Mouse (Mus musculus) CD4-positive naive resting alpha-beta T cell, adult 76 days (primary cell): ENCODE measurements around the gene Cd68. TPM values are rescaled to one million over a fixed set of nuclear protein-coding genes. Genes with fewer than 3 reads are reported as not detected.

ENCODE experiments used
- total RNA-seq: library from RNA; stranded (reverse); gene quantifications from one replicate; pipeline ENCODE4 v1.2.4, GENCODE M21; 2023

Gene Cd68
- total RNA-seq: 9.1 TPM

GRCm38 (mm10) chr11:69665961-69666664 is at the start of gene Cd68:
Gene Cd68 (minus strand): TSS chr11:69666153.

GRCm38 (mm10) chr11:69695361-69696181 is 29.6 kb upstream of the Cd68 start, which contains the start of the genes Tnfsf12 and Tnfsfm13:
Gene Tnfsf12 (minus strand): TSS chr11:69695849.
Gene Tnfsfm13 (minus strand): TSS chr11:69696098.

GRCm38 (mm10) chr11:69685526-69686148 is 19.7 kb upstream of the Cd68 start, which contains the start of gene Tnfsf13:
Gene Tnfsf13 (minus strand): TSS chr11:69685784.

GRCm38 (mm10) chr11:69681314-69682208 is 15.6 kb upstream of the Cd68 start, which contains the start of gene Senp3:
Gene Senp3 (minus strand): TSS chr11:69682084.

GRCm38 (mm10) chr11:69672211-69672706 is 6.3 kb upstream of the Cd68 start, which contains the start of gene Eif4a1:
Gene Eif4a1 (minus strand): TSS chr11:69672423.

GRCm38 (mm10) chr11:69662213-69662966 is 3.6 kb downstream of the Cd68 start, which contains the start of gene Mpdu1:
Gene Mpdu1 (minus strand): TSS chr11:69662642.

GRCm38 (mm10) chr11:69655264-69656064 is 10.5 kb downstream of the Cd68 start, which contains the start of gene Sox15:
Gene Sox15 (plus strand): TSS chr11:69655314.

GRCm38 (mm10) chr11:69632284-69633089 is 33.5 kb downstream of the Cd68 start, which contains the start of gene Fxr2:
Gene Fxr2 (plus strand): TSS chr11:69632990.

GRCm38 (mm10) chr11:69621571-69622268 is 44.2 kb downstream of the Cd68 start, which contains the start of gene Sat2:
Gene Sat2 (plus strand): TSS chr11:69622024.

GRCm38 (mm10) chr11:69617805-69618204 is 48.1 kb downstream of the Cd68 start, which contains the start of gene Shbg:
Gene Shbg (minus strand): TSS chr11:69617905.

Other genes starting within 250 kb of the Cd68 start
- 0.59 TPM for gene Dnah2, start 117.0 kb downstream of the Cd68 start, total RNA-seq
- 0.23 TPM for gene Efnb3, start 105.9 kb downstream of the Cd68 start, total RNA-seq
- 7.5 TPM for gene Wrap53, start 85.9 kb downstream of the Cd68 start, total RNA-seq
- gene Trp53, start 85.8 kb downstream of the Cd68 start, total RNA-seq: 112 TPM
- 0.91 TPM for gene Atp1b2, start 60.2 kb downstream of the Cd68 start, total RNA-seq
- gene Shbg, start 48.2 kb downstream of the Cd68 start, total RNA-seq: not detected
- not detected for gene Sat2, start 44.1 kb downstream of the Cd68 start, total RNA-seq
- gene Fxr2, start 33.2 kb downstream of the Cd68 start, total RNA-seq: 64.1 TPM
- gene Sox15, start 10.8 kb downstream of the Cd68 start, total RNA-seq: 0.70 TPM
- 70.5 TPM for gene Mpdu1, start 3.5 kb downstream of the Cd68 start, total RNA-seq
- gene Eif4a1, start 6.3 kb upstream of the Cd68 start, total RNA-seq: 715 TPM
- 110 TPM for gene Senp3, start 15.9 kb upstream of the Cd68 start, total RNA-seq
- not detected for gene Tnfsf13, start 19.6 kb upstream of the Cd68 start, total RNA-seq
- 0.76 TPM for gene Tnfsf12, start 29.7 kb upstream of the Cd68 start, total RNA-seq
- not detected for gene Tnfsfm13, start 29.9 kb upstream of the Cd68 start, total RNA-seq
- gene Polr2a, start 92.5 kb upstream of the Cd68 start, total RNA-seq: 169 TPM
- not detected for gene Slc35g3, start 95.8 kb upstream of the Cd68 start, total RNA-seq
- gene Zbtb4, start 99.8 kb upstream of the Cd68 start, total RNA-seq: 52.5 TPM
- 1.9 TPM for gene Chrnb1, start 129.8 kb upstream of the Cd68 start, total RNA-seq
- not detected for gene Fgf11, start 135.7 kb upstream of the Cd68 start, total RNA-seq
- gene Tmem102, start 139.5 kb upstream of the Cd68 start, total RNA-seq: not detected
- gene Gm39566, start 149.1 kb upstream of the Cd68 start, total RNA-seq: not detected
- not detected for gene Spem2, start 152.3 kb upstream of the Cd68 start, total RNA-seq
- gene Spem1, start 156.0 kb upstream of the Cd68 start, total RNA-seq: not detected
- gene Nlgn2, start 171.6 kb upstream of the Cd68 start, total RNA-seq: 2.8 TPM
- 14.5 TPM for gene Tmem256, start 172.4 kb upstream of the Cd68 start, total RNA-seq
- gene Plscr3, start 180.2 kb upstream of the Cd68 start, total RNA-seq: 10.6 TPM
- not detected for gene Tnk1, start 192.6 kb upstream of the Cd68 start, total RNA-seq
- not detected for gene Tmem95, start 211.9 kb upstream of the Cd68 start, total RNA-seq
- gene Kctd11, start 215.3 kb upstream of the Cd68 start, total RNA-seq: 1.00 TPM
- 384 TPM for gene Acap1, start 229.4 kb upstream of the Cd68 start, total RNA-seq
- 1.1 TPM for gene 2810408A11Rik, start 234.8 kb upstream of the Cd68 start, total RNA-seq
- 46.9 TPM for gene Neurl4, start 234.9 kb upstream of the Cd68 start, total RNA-seq
- 146 TPM for gene Gps2, start 247.7 kb upstream of the Cd68 start, total RNA-seq